Mouse (Mus musculus): ENCODE measurements around the gene Mylk3.

- TF ChIP-seq ZC3H11A (IDR thresholded peaks at IDR 0.05; ENCODE audit: borderline replicate concordance, low read depth, low read length): no peak
- no peak for TF ChIP-seq MAFK (IDR thresholded peaks at IDR 0.05; ENCODE audit: insufficient read depth, low read depth, low read length)
- TF ChIP-seq ZNF384 (IDR thresholded peaks at IDR 0.05; ENCODE audit: low read depth, low read length): no peak
Measured at GRCm38 (mm10) chr8:85376516-85376915, 9.6 kb downstream of the Mylk3 start.
